Mouse (Mus musculus): ENCODE measurements around the gene Tshz3. TPM values are rescaled to one million over a fixed set of nuclear protein-coding genes. Genes with fewer than 3 reads are reported as not detected.
A peak's percentile ranks its signal among the peaks of the same experiment; 100 is the strongest.

Gene Tshz3
- polyA plus RNA-seq, 1 experiment from 2014 or later = 12.6 TPM

GRCm38 (mm10) chr7:36687508-36687907 lies 10.4 kb upstream of the Tshz3 start:
- no peaks in the 10 kb centered on the region for H3K36me3 ChIP-seq (replicated peaks)
- H3K9me3 ChIP-seq = no peaks in the 10 kb centered on the region
- ATAC-seq (ENCODE audit: low FRiP score) = no peak
- H3K4me2 ChIP-seq = no peak overlapping the region
- H3K9ac ChIP-seq = no peak overlapping the region
- peaks cover 60% of the 10 kb centered on the region for H3K27me3 ChIP-seq
- H3K4me1 ChIP-seq = peaks cover 14% of the 10 kb centered on the region
- no peak overlapping the region for H3K4me3 ChIP-seq (replicated peaks)
- H3K27ac ChIP-seq = no peak overlapping the region
- WGBS = 87% methylated on average over 1 of the region's 1 CpGs

- Histone ChIP-seq H3K4me3 (replicated peaks) (no peak overlapping the region), H3K36me3 (replicated peaks) (no peaks in the 10 kb centered on the region), H3K4me2 (no peak overlapping the region), H3K9me3 (no peaks in the 10 kb centered on the region), H3K4me1 (peaks cover 14% of the 10 kb centered on the region), H3K27me3 (peaks cover 69% of the 10 kb centered on the region), H3K9ac (no peak overlapping the region), H3K27ac (no peak overlapping the region)
- 71% methylated on average over 7 of the region's 7 CpGs for WGBS
- no peak for ATAC-seq (ENCODE audit: low FRiP score)
Observed at GRCm38 (mm10) chr7:36689049-36689793, 8.7 kb upstream of the Tshz3 start.

GRCm38 (mm10) chr7:36690551-36690950 lies 7.4 kb upstream of the Tshz3 start:
- peak; percentile 44; the same call in 1 of the 2 replicates for ATAC-seq (ENCODE audit: low FRiP score)
- Histone ChIP-seq H3K9ac (no peak overlapping the region), H3K27ac (no peak overlapping the region), H3K4me3 (replicated peaks) (0 out of 2 replicates have a peak overlapping the region, but pooled peaks have one; percentile 10), H3K27me3 (peaks cover 82% of the 10 kb centered on the region), H3K4me1 (peaks cover 20% of the 10 kb centered on the region), H3K36me3 (replicated peaks) (no peaks in the 10 kb centered on the region), H3K9me3 (no peaks in the 10 kb centered on the region), H3K4me2 (peak overlapping the region; percentile 19; the same call in 1 of the 2 replicates)
- 0% methylated on average over 18 of the region's 19 CpGs for WGBS

GRCm38 (mm10) chr7:36691617-36692016 lies 6.3 kb upstream of the Tshz3 start:
- 0 out of 2 replicates have a peak overlapping the region, but pooled peaks have one; percentile 0 for H3K4me2 ChIP-seq
- WGBS = 1% methylated on average over 14 of the region's 14 CpGs
- no peaks in the 10 kb centered on the region for H3K9me3 ChIP-seq
- no peak overlapping the region for H3K4me3 ChIP-seq (replicated peaks)
- H3K27me3 ChIP-seq = peaks cover 84% of the 10 kb centered on the region
- ATAC-seq (ENCODE audit: low FRiP score) = no peak
- no peaks in the 10 kb centered on the region for H3K36me3 ChIP-seq (replicated peaks)
- H3K27ac ChIP-seq = no peak overlapping the region
- no peak overlapping the region for H3K9ac ChIP-seq
- H3K4me1 ChIP-seq = peaks cover 24% of the 10 kb centered on the region

- WGBS = 2% methylated on average over 5 of the region's 5 CpGs
- Histone ChIP-seq H3K9me3 (no peaks in the 10 kb centered on the region), H3K4me2 (no peak overlapping the region), H3K4me3 (replicated peaks) (no peak overlapping the region), H3K4me1 (peaks cover 30% of the 10 kb centered on the region), H3K27ac (no peak overlapping the region), H3K36me3 (replicated peaks) (no peaks in the 10 kb centered on the region), H3K27me3 (peaks cover 84% of the 10 kb centered on the region), H3K9ac (no peak overlapping the region)
- no peak for ATAC-seq (ENCODE audit: low FRiP score)
Observed at GRCm38 (mm10) chr7:36692381-36692780, 5.5 kb upstream of the Tshz3 start.

GRCm38 (mm10) chr7:36693081-36693480 lies 4.8 kb upstream of the Tshz3 start:
- peaks cover 30% of the 10 kb centered on the region for H3K4me1 ChIP-seq
- H3K36me3 ChIP-seq (replicated peaks) = no peaks in the 10 kb centered on the region
- H3K4me2 ChIP-seq = no peak overlapping the region
- WGBS = 14% methylated on average over 3 of the region's 3 CpGs
- no peak overlapping the region for H3K9ac ChIP-seq
- H3K4me3 ChIP-seq (replicated peaks) = no peak overlapping the region
- H3K27me3 ChIP-seq = peaks cover 82% of the 10 kb centered on the region
- no peak for ATAC-seq (ENCODE audit: low FRiP score)
- no peaks in the 10 kb centered on the region for H3K9me3 ChIP-seq
- H3K27ac ChIP-seq = no peak overlapping the region

DNA sequence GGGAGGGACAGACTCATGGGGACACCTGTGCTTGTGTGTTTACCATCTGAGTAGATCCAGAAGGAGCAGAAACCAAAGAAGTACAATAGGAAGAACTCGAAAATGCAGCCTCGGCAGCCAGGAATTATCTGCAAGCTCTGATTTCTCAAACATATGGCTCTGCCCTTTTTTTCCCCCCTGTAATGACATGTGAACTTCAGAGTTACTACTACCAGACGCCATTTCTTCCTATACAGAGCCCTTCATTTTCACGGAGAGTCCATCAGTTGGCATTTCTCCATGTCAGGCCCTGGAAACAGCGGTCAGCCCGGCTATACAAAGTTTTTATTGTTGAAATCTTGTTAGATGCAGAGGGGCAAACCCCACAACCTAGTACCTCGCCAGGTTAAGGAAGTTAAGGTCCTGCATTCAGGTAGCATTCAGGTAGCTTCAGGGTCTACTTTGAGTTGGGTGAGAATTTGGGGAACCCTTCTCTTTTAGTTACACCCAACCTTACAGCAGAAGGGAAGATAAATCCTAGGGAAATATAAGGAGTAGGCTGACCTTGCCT lies 3.2 kb upstream of the Tshz3 start:
- ATAC-seq (ENCODE audit: low FRiP score) = no peak
- no peak overlapping the region for H3K27ac ChIP-seq
- 8% methylated on average over 7 of the region's 7 CpGs for WGBS
- peaks cover 43% of the 10 kb centered on the region for H3K4me1 ChIP-seq
- H3K27me3 ChIP-seq = peaks cover 65% of the 10 kb centered on the region
- peak overlapping the region; percentile 99 for H3K4me2 ChIP-seq
- no peaks in the 10 kb centered on the region for H3K9me3 ChIP-seq
- no peaks in the 10 kb centered on the region for H3K36me3 ChIP-seq (replicated peaks)
- no peak overlapping the region for H3K9ac ChIP-seq
- peak overlapping the region; percentile 74; the same call in 1 of the 2 replicates for H3K4me3 ChIP-seq (replicated peaks)

DNA sequence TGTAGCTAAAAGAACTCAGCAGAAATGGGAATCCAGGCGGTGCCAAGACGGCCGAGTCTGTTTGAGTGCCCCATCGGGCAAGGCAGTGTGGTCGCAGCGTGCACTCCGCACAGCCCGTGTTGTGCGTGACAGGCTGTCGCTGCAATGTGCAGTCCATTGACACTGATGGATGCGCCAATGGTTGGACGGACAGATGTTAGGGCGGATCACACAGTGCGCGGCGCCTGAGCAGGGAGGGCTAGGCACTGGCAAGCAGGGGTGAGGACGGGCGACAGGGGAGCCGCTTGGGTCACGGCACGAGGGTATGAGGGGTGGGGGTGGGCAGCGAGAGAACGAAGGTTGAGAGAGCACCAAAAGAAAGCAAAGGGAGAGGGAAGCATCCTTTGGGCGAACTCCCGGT lies 2.6 kb upstream of the Tshz3 start:
- H3K36me3 ChIP-seq (replicated peaks) = no peaks in the 10 kb centered on the region
- H3K9me3 ChIP-seq = no peaks in the 10 kb centered on the region
- under 1% methylated on average over 25 of the region's 25 CpGs for WGBS
- peak overlapping the region; percentile 82 for H3K9ac ChIP-seq
- peaks cover 60% of the 10 kb centered on the region for H3K27me3 ChIP-seq
- peak overlapping the region; percentile 99 for H3K4me2 ChIP-seq
- H3K4me1 ChIP-seq = peaks cover 45% of the 10 kb centered on the region
- H3K27ac ChIP-seq = no peak overlapping the region
- no peak for ATAC-seq (ENCODE audit: low FRiP score)
- peak overlapping the region; percentile 74 for H3K4me3 ChIP-seq (replicated peaks)

DNA sequence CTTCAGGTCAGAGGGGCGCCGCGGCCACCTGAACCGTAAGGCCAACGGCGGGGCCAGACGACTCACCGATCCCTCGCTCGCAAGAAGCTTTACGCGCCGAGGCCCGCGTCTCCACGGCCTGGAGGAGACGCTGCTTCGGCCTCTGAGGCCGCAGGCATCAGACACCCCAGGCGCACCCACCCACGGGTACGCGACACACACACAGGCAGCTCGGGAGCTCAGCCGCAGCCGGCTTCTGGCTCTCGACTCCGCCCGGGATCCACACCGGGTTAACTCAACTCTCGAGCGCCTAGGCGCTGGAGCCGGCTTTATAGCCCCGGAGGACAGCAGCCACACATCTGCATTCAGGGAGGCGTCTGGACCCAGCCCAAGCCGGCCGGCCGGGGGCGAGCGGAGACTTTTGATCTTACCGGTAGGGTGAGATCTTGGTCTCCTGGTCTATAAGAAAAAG lies 2.1 kb upstream of the Tshz3 start:
- peaks cover 54% of the 10 kb centered on the region for H3K27me3 ChIP-seq
- 0 out of 2 replicates have a peak overlapping the region, but pooled peaks have one; percentile 36 for H3K27ac ChIP-seq
- peak overlapping the region; percentile 74 for H3K4me3 ChIP-seq (replicated peaks)
- WGBS = under 1% methylated on average over 39 of the region's 42 CpGs
- H3K9me3 ChIP-seq = no peaks in the 10 kb centered on the region
- H3K36me3 ChIP-seq (replicated peaks) = no peaks in the 10 kb centered on the region
- peaks cover 41% of the 10 kb centered on the region for H3K4me1 ChIP-seq
- no peak for ATAC-seq (ENCODE audit: low FRiP score)
- peak overlapping the region; percentile 99 for H3K4me2 ChIP-seq
- H3K9ac ChIP-seq = peak overlapping the region; percentile 82

DNA sequence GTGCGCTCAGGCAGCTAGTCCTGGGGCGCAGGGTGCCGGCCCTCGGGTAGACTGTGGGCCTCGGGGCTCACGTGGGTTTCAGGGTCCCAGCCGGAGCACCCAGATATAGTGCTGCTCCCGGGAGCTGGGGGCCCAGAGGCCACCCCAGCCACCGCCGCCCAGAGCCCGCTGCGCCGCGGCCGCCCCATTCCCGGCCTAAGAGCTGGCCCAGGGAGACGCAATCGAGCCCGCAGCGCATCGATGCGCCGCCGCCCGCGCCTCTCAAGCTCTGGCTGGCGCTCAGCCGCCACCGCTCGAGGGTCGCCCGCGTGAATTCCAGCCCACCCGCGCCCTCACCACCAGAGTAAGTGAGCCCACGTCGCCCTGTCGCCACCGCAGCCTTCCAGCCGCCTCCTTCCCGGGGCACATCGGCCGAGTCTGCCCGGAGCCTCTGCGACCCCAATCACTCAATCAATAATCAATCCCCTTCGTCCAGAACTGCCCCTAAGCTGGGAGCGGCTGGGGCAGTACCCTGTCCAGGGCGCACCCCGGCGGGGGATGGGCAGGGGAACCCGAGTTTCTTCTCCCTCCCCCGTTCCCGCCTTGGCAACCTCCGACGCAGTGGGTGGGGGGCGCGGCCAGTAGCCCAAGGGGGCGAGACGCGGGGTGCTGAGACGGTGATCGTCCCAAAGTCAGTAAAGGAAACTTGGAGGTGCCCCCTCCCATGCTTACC lies 1.4 kb upstream of the Tshz3 start:
- H3K36me3 ChIP-seq (replicated peaks) = no peaks in the 10 kb centered on the region
- peak overlapping the region; percentile 82 for H3K9ac ChIP-seq
- ATAC-seq (ENCODE audit: low FRiP score) = peak; percentile 57
- H3K4me3 ChIP-seq (replicated peaks) = peak overlapping the region; percentile 74
- H3K4me2 ChIP-seq = peak overlapping the region; percentile 99
- peak overlapping the region; percentile 87 for H3K27ac ChIP-seq
- no peaks in the 10 kb centered on the region for H3K9me3 ChIP-seq
- H3K27me3 ChIP-seq = peaks cover 47% of the 10 kb centered on the region
- H3K4me1 ChIP-seq = peaks cover 33% of the 10 kb centered on the region
- WGBS = under 1% methylated on average over 62 of the region's 62 CpGs

- WGBS = under 1% methylated on average over 28 of the region's 62 CpGs
- peak overlapping the region; percentile 99 for H3K4me2 ChIP-seq
- H3K27ac ChIP-seq = peak overlapping the region; percentile 87
- no peaks in the 10 kb centered on the region for H3K9me3 ChIP-seq
- peak overlapping the region; percentile 82 for H3K9ac ChIP-seq
- peaks cover 32% of the 10 kb centered on the region for H3K4me1 ChIP-seq
- peak overlapping the region; percentile 74 for H3K4me3 ChIP-seq (replicated peaks)
- peak; percentile 72 for ATAC-seq (ENCODE audit: low FRiP score)
- H3K27me3 ChIP-seq = peaks cover 40% of the 10 kb centered on the region
- H3K36me3 ChIP-seq (replicated peaks) = no peaks in the 10 kb centered on the region
Observed at GRCm38 (mm10) chr7:36697118-36697855, 631 bp upstream of the Tshz3 start.

- Histone ChIP-seq H3K9ac (peak overlapping the region; percentile 82), H3K4me3 (replicated peaks) (peak overlapping the region; percentile 74), H3K27me3 (peaks cover 32% of the 10 kb centered on the region), H3K27ac (peak overlapping the region; percentile 87), H3K4me2 (peak overlapping the region; percentile 99), H3K9me3 (no peaks in the 10 kb centered on the region), H3K36me3 (replicated peaks) (peaks cover 3% of the 10 kb centered on the region; the same call in 1 of the 2 replicates), H3K4me1 (peaks cover 32% of the 10 kb centered on the region)
- under 1% methylated on average over 16 of the region's 16 CpGs for WGBS
- ATAC-seq (ENCODE audit: low FRiP score) = peak; percentile 1; the same call in 1 of the 2 replicates
Observed at GRCm38 (mm10) chr7:36698589-36698946, 650 bp downstream of the Tshz3 start.
